Mouse (Mus musculus) CH12.LX (cell line): ENCODE results near the gene Nectin2.

Experiments used
- CTCF ChIP-seq, 2 experiments: IDR thresholded peaks in 1 of 2; conservative IDR thresholded peaks in 1 of 2; 2 replicates each; pipeline ENCODE4 v1.5.1; 2011 to 2012; ENCODE audit warnings: low read depth in 2 of 2, low read length in 2 of 2, improper control_type of control experiment in 1 of 2, inconsistent platforms in 1 of 2, mild to moderate bottlenecking in 1 of 2, moderate library complexity in 1 of 2
- ELF1 ChIP-seq: IDR thresholded peaks from 2 replicates; pipeline ENCODE4 v1.6.1; 2014; ENCODE audit warnings: low read depth, mild to moderate bottlenecking, inconsistent platforms, low read length, improper control_type of control experiment
- EP300 ChIP-seq: IDR thresholded peaks from 2 replicates; pipeline ENCODE4 v1.6.1; 2011; ENCODE audit warnings: low read length, improper control_type of control experiment
- POLR2A ChIP-seq: IDR thresholded peaks from 2 replicates; pipeline ENCODE4 v1.6.1; 2011; ENCODE audit warnings: low read depth, mild to moderate bottlenecking, improper control_type of control experiment, low read length
- UBTF ChIP-seq: IDR thresholded peaks from 2 replicates; pipeline ENCODE4 v1.6.1; 2012; ENCODE audit warnings: low read depth, mild to moderate bottlenecking, inconsistent platforms, low read length, improper control_type of control experiment, moderate library complexity
- USF1 ChIP-seq: IDR thresholded peaks from 2 replicates; pipeline ENCODE4 v1.6.1; 2014; ENCODE audit warnings: low read depth, mild to moderate bottlenecking, inconsistent platforms, low read length, improper control_type of control experiment

DNA sequence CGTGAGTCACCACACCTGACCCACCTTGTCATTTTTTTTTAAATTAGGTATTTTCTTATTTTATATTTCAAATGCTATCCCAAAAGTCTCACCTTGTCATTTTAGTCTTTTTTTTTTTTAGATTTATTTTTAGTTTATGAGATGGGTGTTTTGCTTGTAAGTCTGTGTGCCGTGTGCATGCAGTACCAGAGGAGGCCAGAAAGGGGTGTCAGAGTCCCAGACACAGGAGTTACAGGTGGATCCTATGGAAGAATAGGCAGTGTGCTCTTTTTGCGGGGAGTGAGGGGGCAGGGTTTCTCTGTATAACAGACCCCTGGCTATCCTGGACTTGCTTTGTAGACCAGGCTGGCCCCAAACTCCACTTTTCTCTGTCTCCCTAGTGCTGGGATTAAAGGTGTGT lies 11.5 kb downstream of the Nectin2 start:
- TF ChIP-seq ELF1, result no peak
- no peak for TF ChIP-seq UBTF
- TF ChIP-seq USF1, result no peak
- no peak for TF ChIP-seq EP300
- peak in 1 of 2 experiments; percentile 41; a peak in 2 of 4 replicates for TF ChIP-seq CTCF (conservative IDR thresholded peaks at IDR 0.05 in 1 of 2, IDR thresholded peaks at IDR 0.05 in 1 of 2; ENCODE audit: low read depth in 2 of 2, low read length in 2 of 2)
- no peak for TF ChIP-seq POLR2A
